Mouse (Mus musculus): ENCODE data around the gene Ttc23. TPM values are rescaled to one million over a fixed set of nuclear protein-coding genes. Genes with fewer than 3 reads are reported as not detected.
A peak's percentile ranks its signal among the peaks of the same experiment; 100 is the strongest.

Ttc23 gene
- 10 to 100 TPM; 29.4 to 32.9 TPM for total RNA-seq (2021)

GRCm38 (mm10) chr7:67647277-67647676 is at the start of gene Ttc23:
Gene Ttc23 (plus strand): TSS chr7:67647410.
- DNase-seq, result peak; percentile 55 to 59
- intact Hi-C loops (cut with DNase I), result no loop called here

GRCm38 (mm10) chr7:67598050-67598449 is 49.2 kb upstream of the Ttc23 start:
- intact Hi-C loops (cut with DNase I), result no loop called here
- DNase-seq, result peak; percentile 65 to 73

GRCm38 (mm10) chr7:67605114-67605513 is 42.1 kb upstream of the Ttc23 start:
- intact Hi-C loops (cut with DNase I), result no loop called here
- no peak for DNase-seq

- intact Hi-C loops (cut with DNase I), result no loop called here
- DNase-seq, result no peak
Observed at GRCm38 (mm10) chr7:67606250-67606649, 41.0 kb upstream of the Ttc23 start.

- intact Hi-C loops (cut with DNase I), result no loop called here
- no peak for DNase-seq
Observed at GRCm38 (mm10) chr7:67607669-67608347, 39.4 kb upstream of the Ttc23 start.

GRCm38 (mm10) chr7:67608348-67609024 is 38.7 kb upstream of the Ttc23 start:
- DNase-seq, result no peak
- intact Hi-C loops (cut with DNase I), result no loop called here

GRCm38 (mm10) chr7:67613795-67614463 is 33.3 kb upstream of the Ttc23 start:
- intact Hi-C loops (cut with DNase I), result loop anchor here (2.0 kb wide), 1 partner anchor 51 kb away; no protein-coding TSS in a partner anchor
- DNase-seq, result peak; percentile 56 to 70

- no peak for DNase-seq
- intact Hi-C loops (cut with DNase I), result loop anchor here (2.0 kb wide), 1 partner anchor 52 kb away; no protein-coding TSS in a partner anchor
Observed at GRCm38 (mm10) chr7:67614464-67614861, 32.7 kb upstream of the Ttc23 start.

GRCm38 (mm10) chr7:67616890-67617289 is 30.3 kb upstream of the Ttc23 start:
- intact Hi-C loops (cut with DNase I), result no loop called here
- DNase-seq, result no peak

- intact Hi-C loops (cut with DNase I), result no loop called here
Observed at GRCm38 (mm10) chr7:67617646-67618045, 29.6 kb upstream of the Ttc23 start.

GRCm38 (mm10) chr7:67618316-67618715 is 28.9 kb upstream of the Ttc23 start:
- intact Hi-C loops (cut with DNase I), result no loop called here
- no peak for DNase-seq

More at GRCm38 (mm10) chr7:67617646-67618045, 29.6 kb upstream of the Ttc23 start:
- DNase-seq, result no peak

GRCm38 (mm10) chr7:67619836-67620235 is 27.4 kb upstream of the Ttc23 start:
- intact Hi-C loops (cut with DNase I), result loop anchor here (2.0 kb wide), 1 partner anchor 71 kb away; no protein-coding TSS in a partner anchor
- peak; percentile 40 to 53 for DNase-seq

GRCm38 (mm10) chr7:67622151-67622550 is 25.1 kb upstream of the Ttc23 start:
- intact Hi-C loops (cut with DNase I), result no loop called here
- DNase-seq, result no peak

- intact Hi-C loops (cut with DNase I), result no loop called here
- DNase-seq, result no peak
Observed at GRCm38 (mm10) chr7:67626671-67627070, 20.5 kb upstream of the Ttc23 start.

GRCm38 (mm10) chr7:67629681-67630080 is 17.5 kb upstream of the Ttc23 start:
- intact Hi-C loops (cut with DNase I), result loop anchor here (2.0 to 10.0 kb wide), 5 partner anchors 177 to 915 kb away; no protein-coding TSS in a partner anchor

GRCm38 (mm10) chr7:67630817-67631216 is 16.4 kb upstream of the Ttc23 start:
- intact Hi-C loops (cut with DNase I), result loop anchor here (1.0 to 10.0 kb wide), 7 partner anchors 179 to 916 kb away; partner anchors contain the start of gene Mef2a
- peak; percentile 83 to 89 for DNase-seq

More at GRCm38 (mm10) chr7:67629681-67630080, 17.5 kb upstream of the Ttc23 start:
- DNase-seq, result no peak

- intact Hi-C loops (cut with DNase I), result loop anchor here (5.0 to 10.0 kb wide), 4 partner anchors 180 to 918 kb away; no protein-coding TSS in a partner anchor
- no peak for DNase-seq
Observed at GRCm38 (mm10) chr7:67632380-67632779, 14.8 kb upstream of the Ttc23 start.

- DNase-seq, result no peak
- intact Hi-C loops (cut with DNase I), result loop anchor here (5.0 to 10.0 kb wide), 4 partner anchors 182 to 919 kb away; no protein-coding TSS in a partner anchor
Observed at GRCm38 (mm10) chr7:67634210-67634609, 13.0 kb upstream of the Ttc23 start.

GRCm38 (mm10) chr7:67636161-67636560 is 11.0 kb upstream of the Ttc23 start:
- intact Hi-C loops (cut with DNase I), result loop anchor here (10.0 kb wide), 2 partner anchors 571 to 921 kb away; no protein-coding TSS in a partner anchor
- no peak for DNase-seq

- intact Hi-C loops (cut with DNase I), result loop anchor here (10.0 kb wide), 2 partner anchors 574 to 924 kb away; no protein-coding TSS in a partner anchor
- DNase-seq, result no peak
Observed at GRCm38 (mm10) chr7:67639006-67639405, 8.2 kb upstream of the Ttc23 start.

GRCm38 (mm10) chr7:67642955-67643354 is 4.3 kb upstream of the Ttc23 start:
- intact Hi-C loops (cut with DNase I), result no loop called here
- DNase-seq, result no peak

Measured in heart, postnatal 10 days (tissue).